Mouse (Mus musculus) adrenal gland, adult 18-20 months (tissue): ENCODE measurements around the gene Ankrd33. TPM values are rescaled to one million over a fixed set of nuclear protein-coding genes. Genes with fewer than 3 reads are reported as not detected.

Experiments used
- DNase-seq, 2 experiments: peaks; one replicate each; pipeline ENCODE4 v3.0.0; 2021 to 2022; ENCODE audit warnings: low spot score in 2 of 2
- long read RNA-seq, 2 experiments: library from polyadenylated mRNA; stranded (forward); transcript quantifications; one replicate each; pipeline ENCODE4 v2.0.0; 2021
- total RNA-seq, 2 experiments: library from RNA; stranded (reverse); gene quantifications; 1 replicate in 1 of 2; 2 replicates in 1 of 2; pipeline ENCODE4 v1.2.3; 2021

Gene Ankrd33
- total RNA-seq: under 1 TPM; 0.42 to 0.70 TPM
- long read RNA-seq, experiment 1: 0 reads
- long read RNA-seq, experiment 2: 0 reads

DNA sequence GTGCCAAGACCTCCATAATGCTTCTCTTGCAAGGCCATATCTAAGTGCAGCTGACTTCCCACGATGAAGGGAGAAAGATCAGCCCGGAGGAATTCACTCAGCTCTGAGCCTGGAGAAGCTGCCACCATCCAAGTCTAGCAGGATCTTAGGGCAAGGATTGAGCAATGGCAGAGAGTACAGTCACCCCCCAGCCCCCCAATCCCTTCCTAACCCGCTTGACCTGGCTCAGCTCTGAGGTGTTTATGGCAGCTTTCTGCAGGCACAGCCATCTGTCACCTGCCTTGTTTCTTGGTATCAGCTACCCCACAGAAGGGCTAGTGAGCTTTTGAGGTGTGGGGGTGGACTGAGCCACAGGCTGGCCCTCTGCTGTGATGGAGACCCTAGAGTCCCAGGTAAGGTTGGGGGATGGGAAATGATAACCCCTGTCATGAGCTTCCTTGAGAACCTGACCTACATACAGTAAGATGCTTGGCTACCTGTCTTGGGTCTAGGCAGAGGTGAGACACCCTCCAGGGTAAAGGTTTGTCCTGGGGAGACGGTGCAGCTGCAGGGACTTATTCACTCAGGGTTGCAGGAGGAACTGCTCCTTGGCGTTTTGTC is at the start of gene Ankrd33:
Gene Ankrd33 (plus strand): TSS at position 245 of the 600 bp plus-strand sequence.
- DNase-seq: no peak

DNA sequence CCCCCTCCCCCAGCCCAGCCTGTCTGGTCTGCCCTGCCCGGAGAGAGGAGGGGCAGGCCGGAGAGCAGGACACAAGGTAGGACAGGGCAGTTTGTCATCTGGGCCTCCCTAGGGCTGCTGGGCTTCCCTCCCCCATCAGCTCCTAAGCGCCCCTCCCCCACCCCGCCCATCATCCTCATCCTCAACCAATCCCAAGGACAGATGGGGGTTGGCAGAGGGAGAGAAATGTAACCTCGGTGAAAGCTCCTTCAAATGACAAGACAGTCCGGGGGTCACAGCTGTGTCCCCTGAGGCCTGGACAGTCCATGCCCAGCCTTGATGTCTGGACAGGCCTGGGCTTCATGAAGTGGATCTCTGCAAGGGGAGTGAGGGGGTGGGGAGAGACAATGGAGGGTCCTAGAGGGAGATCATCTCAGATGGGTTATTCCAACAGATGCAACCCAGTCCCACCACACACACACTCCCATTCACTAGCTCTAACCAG is 49.1 kb upstream of the Ankrd33 start:
- no peak for DNase-seq

DNA sequence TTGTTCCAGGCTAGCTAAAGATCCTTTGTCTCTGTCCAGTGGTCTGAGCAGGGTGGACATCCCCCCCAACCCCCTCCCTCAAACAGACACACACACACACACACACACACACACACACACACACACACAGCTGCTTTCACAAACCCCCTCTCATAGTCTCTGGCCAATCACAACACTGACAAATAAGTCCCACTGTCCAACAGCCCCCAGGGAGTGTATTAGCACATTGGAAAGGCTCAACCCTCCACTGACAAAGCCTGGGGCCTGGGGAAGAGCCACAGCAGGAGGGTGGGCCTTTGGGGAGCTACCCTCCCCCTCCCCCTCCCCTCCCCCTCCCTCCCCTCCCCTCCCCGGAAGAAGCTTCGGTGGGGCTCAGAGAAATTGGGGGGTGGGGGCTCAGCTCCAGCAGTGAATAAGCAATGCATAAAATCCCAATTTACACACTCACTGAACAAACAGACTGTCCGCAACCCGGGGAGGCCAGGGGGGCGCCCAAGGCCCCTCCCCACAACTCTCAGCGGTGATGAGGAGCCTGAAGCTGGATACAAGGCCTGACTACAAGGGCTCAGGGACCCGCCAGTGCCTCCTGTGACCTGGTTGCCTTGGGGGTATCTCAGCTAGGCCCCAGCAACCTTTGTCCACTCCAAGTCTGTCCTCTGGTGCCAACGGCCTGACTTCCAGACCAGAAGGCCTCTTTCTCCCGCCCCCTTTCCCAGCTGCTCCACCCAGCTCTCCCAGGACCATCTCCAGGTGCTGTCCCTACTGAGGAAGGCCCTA is 48.4 kb upstream of the Ankrd33 start:
- no peak for DNase-seq

- DNase-seq: no peak
These were observed 47.5 kb upstream of the Ankrd33 start for GRCm38 (mm10) chr15:101068029-101068428.

DNA sequence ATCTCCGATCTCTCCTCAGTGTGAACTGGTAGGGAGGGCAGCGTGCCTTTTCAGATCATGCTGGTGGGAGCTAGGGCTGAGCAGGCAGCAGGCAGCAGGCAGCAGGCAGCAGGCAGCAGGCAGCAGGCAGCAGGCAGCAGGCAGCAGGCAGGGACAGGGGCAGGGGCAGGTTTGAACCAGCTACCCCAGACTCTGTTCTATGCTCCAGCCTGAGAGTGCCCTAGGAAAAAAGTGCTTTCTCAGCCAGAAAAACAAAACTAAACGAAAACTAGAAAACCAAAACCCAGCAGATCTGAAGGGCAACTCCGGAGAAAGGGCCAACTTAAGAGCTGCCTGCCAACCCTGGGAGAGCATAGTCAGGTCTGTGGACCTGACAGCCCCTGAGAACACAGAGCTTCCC is 46.9 kb upstream of the Ankrd33 start:
- no peak for DNase-seq

DNA sequence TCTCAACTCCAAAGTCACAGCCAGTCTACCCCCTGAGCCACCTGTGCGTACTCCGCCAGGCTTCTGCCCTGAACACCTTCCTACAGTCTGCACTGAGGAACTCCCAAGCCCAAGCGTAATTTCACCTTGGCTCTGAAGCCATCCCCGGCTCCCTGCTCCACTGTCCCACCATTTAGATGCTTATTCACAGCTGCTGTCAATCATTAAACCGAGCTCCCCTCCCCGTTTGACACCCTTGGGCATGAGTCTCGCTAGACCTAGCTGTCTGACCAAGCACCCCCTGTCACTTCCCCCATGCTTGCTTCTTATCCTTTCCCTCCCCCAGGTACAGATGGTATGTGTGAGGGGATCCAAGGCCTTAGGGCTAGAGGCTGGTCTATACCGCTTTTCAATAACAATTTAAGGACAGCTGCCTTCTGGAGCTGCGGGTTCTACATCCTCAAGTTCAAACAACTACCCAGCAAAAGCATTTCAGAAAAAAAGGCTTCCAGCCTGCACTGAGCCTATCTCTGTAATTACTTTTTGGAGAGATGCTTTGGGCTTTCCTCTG is 45.8 kb upstream of the Ankrd33 start:
- DNase-seq: no peak

GRCm38 (mm10) chr15:101070762-101071161 is 44.8 kb upstream of the Ankrd33 start:
- no peak for DNase-seq

- no peak for DNase-seq
These were observed 42.8 kb upstream of the Ankrd33 start for GRCm38 (mm10) chr15:101072736-101073135.

DNA sequence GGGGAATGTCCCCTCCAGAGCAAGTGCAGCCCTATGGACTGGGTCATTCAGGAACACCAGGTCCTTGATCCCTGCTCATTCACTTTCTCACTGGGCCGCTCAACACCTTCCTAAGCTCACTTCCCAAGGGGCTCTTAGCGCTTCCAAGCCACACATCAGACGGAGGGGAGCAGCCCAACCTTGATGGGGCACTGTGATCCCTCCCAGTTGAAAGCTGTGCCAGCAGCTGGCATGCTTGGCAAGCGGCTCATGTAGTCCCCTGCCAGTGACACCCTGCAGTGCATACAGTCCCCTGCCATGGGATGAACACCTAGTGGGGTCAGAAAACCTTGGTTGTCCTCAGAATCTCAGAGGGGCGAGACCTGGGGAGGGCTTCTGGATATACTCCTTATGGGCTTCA is 41.5 kb upstream of the Ankrd33 start:
- no peak for DNase-seq

GRCm38 (mm10) chr15:101075150-101075549 is 40.4 kb upstream of the Ankrd33 start:
- no peak for DNase-seq

DNA sequence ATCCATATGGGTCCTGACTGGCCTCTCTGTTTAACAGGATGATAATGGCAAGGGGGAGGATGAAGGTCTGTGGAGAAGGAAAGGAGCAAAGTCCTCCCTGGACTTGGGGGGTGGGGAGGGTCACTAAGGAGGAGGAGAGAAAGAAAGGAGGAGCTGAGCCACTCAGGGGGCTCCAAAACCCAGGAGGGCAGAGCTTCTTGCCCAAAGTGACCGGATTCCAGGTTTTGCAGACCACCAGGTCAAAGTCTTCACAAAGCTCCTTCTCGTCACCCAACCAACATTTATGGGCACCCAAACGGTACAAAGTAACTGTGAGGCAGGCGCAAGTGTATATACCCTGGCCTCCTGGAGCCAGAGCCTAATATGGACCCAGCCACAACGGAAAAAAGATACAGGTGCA is 39.9 kb upstream of the Ankrd33 start:
- no peak for DNase-seq

DNA sequence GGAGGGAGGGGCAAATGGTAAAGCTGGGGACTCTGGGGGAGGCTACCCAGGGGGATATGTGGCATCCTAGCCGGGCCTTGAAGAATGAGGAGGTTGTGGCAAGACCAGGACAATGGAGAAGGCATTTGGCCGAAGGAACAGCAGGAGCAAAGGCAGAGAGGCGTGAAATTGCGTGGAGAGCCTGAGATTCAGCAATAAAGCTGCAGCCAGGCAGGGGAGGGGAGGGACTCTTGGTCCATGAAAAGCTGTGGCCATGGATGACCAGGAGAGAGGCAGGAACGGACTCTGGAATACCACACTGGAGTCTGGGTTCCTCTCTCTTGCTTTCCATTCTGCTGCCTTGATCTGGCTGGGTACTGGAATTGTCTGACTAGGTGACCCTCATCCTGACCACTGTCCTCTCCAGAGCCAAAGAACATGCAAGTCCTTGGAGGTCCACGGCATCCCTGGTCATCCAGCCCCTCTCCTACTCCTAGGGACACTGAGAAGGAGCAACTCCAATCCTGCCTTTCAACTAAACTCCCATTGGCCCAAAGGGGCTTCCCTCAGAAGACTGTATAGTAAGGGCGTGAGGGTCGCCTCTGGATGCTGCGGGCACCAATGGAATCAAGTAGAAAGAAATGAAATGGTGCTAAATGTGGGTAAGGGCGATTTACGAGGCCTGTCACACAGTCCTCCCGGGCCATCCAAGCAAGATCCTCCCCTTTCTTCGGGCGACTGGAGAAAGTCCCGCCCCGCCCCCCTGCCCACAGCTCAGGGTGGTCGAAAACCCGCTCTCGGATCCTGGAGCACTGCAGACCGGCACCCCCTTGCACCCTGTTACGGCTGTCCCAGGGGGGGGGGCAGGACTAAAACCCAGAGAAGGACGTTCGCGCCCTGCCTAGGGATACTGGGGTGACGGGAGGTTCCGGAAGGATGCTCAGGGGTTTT is 39.2 kb upstream of the Ankrd33 start:
- DNase-seq: no peak

DNA sequence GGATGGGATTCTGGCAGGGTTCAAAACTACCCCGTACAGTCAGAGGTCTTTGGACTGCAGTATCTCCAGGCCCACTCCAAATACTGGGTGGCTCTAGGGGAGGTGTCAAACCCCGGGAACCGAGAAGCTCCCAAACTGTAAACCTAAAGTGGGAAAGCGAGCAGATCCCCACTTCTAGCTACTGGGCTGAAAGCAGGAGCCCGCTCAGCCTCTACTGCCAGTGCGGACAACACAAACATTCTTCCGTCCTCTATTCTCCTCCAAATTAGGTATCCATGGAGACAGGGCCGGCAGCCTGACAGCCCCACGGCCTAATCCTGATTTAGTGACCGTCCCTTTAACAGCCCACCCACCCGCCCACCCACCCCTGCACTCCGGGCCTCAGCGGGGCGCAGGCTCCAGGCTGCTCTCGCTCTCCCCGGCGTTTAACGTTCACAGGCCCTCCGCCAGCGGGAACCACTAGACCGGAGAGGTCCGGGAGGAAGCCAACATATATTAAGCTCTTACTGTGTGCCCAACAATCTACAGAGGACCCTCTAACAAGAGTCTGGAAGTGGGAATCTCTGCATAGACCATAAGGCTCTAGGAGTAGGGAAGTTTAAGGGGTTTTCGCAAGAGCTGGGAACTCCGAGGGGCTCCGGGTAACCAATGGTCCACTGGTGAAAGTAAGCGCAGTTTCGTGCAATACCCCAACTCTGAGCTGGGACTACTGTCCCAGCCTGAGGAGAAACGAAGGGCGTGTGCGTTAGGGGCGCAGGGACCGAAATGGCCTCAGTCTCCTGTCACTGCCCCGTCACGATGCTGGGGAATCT is 38.3 kb upstream of the Ankrd33 start:
- DNase-seq: no peak

GRCm38 (mm10) chr15:101077813-101078730 is 37.5 kb upstream of the Ankrd33 start, which contains the start of gene Fignl2:
Gene Fignl2 (minus strand): TSS chr15:101078567.
- DNase-seq: peak; percentile 46 to 54

DNA sequence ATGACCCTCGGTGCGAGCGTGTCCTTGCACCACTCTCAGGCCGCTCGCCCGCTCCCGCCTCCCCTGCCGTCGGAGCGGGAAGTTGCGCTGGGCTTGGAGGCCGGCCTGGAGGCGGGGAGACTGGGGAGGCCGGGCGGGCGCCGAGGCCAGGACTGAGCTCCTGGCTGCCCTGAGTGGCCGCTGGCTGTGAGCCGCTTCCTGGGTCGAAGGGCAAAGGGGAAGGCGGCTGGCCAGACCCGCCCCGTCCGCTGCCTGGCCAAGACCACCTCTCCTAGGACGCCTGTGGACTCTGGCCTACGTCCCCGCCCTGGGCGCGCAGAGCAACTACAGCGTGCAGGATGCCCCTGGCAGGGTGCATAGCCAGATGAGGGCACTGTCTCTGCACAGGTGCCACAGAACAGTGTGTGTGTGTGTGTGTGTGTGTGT is 36.8 kb upstream of the Ankrd33 start:
- peak; percentile 90 for DNase-seq

GRCm38 (mm10) chr15:101080031-101080520 is 35.5 kb upstream of the Ankrd33 start:
- DNase-seq: peak in 1 of 2 experiments; percentile 43

GRCm38 (mm10) chr15:101081035-101081548 is 34.5 kb upstream of the Ankrd33 start:
- no peak for DNase-seq

DNA sequence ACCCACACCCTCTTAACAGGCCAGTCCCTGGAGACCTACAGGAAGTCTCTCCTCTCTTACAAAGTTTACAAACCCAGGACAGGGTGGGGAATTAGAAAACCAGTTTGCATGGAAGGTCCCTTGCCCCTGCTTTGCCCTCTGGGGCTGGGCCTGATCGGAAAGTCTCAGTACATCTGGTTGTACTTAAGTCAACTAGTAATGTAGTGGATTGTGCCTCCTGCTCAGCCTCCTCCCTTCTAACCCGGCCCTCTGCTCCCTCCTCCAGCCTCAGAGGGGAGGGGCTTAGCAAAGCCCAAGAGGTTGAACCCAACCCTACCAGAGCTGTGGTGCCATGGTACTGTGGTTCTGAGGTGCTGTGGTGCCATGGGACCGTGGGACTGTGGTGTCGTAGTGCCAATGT is 33.3 kb upstream of the Ankrd33 start:
- DNase-seq: no peak

DNA sequence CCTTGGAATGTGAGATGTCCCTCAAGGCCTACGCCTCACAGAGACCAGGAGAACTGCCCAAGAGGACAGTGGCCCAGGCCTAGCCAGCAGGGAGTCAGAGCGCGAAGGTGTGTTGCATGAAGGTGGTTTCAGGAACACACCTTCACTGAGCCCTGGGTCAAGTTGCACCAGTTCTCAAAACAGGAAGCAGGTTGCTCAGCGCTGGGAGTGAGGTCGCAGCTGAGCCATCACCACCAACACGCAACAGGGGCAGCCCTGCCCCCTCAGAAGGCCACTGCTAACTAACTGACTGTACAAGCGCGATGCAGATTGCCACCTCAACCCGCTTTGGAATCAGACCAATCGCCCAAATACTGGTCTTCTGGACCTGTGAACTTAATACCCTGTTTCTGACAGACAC is 31.1 kb upstream of the Ankrd33 start:
- no peak for DNase-seq
